Mouse (Mus musculus): ENCODE measurements around the gene Arf1.

- no peak; the same call in 1 of the 2 replicates for TF ChIP-seq POLR2A (IDR thresholded peaks at IDR 0.05; ENCODE audit: borderline replicate concordance, extremely low read depth, insufficient read depth, insufficient read length, poor library complexity, severe bottlenecking)
- TF ChIP-seq CTCF (IDR thresholded peaks at IDR 0.05; ENCODE audit: borderline replicate concordance, extremely low read depth, insufficient read depth, insufficient read length), result peak; percentile 35; the same call in 1 of the 2 replicates
Measured at GRCm38 (mm10) chr11:59263870-59264563, 35.9 kb upstream of the Arf1 start.
